Mouse (Mus musculus) myocyte (in vitro differentiated cells): ENCODE measurements around the gene Drosha.

Experiments
- E2F4 ChIP-seq: IDR thresholded peaks from one replicate; pipeline ENCODE4 v1.6.1; 2011; ENCODE audit warnings: mild to moderate bottlenecking, control low read depth, moderate library complexity; ENCODE audit not compliant: insufficient read depth
- MAX ChIP-seq: IDR thresholded peaks from one replicate; pipeline ENCODE4 v1.6.1; 2011; ENCODE audit warnings: low read depth, mild to moderate bottlenecking, control low read depth
- MYOD1 ChIP-seq, 3 experiments: IDR thresholded peaks; one replicate each; pipeline ENCODE4 v1.6.1; 2011; ENCODE audit warnings: control low read depth in 2 of 3, low read depth in 2 of 3, mild to moderate bottlenecking in 2 of 3, moderate library complexity in 1 of 3; ENCODE audit not compliant: insufficient read length in 2 of 3, control insufficient read depth in 1 of 3
- POLR2A ChIP-seq: IDR thresholded peaks from one replicate; pipeline ENCODE4 v1.6.1; 2011; ENCODE audit warnings: low read depth, mild to moderate bottlenecking, control low read depth, moderate library complexity; ENCODE audit not compliant: insufficient read length
- POLR2AphosphoS2 ChIP-seq: IDR thresholded peaks from one replicate; pipeline ENCODE4 v1.6.1; 2011; ENCODE audit warnings: low read depth, control low read depth; ENCODE audit not compliant: insufficient read length
- REST ChIP-seq: IDR thresholded peaks from one replicate; pipeline ENCODE4 v1.6.1; 2011; ENCODE audit warnings: mild to moderate bottlenecking, control low read depth, moderate library complexity; ENCODE audit not compliant: insufficient read depth, insufficient read length
- TCF12 ChIP-seq: IDR thresholded peaks from one replicate; pipeline ENCODE4 v1.6.1; 2011; ENCODE audit warnings: mild to moderate bottlenecking, control low read depth; ENCODE audit not compliant: poor library complexity, insufficient read depth, severe bottlenecking
- USF1 ChIP-seq: IDR thresholded peaks from one replicate; pipeline ENCODE4 v1.6.1; 2011; ENCODE audit warnings: low read depth, mild to moderate bottlenecking, control low read depth, moderate library complexity

DNA sequence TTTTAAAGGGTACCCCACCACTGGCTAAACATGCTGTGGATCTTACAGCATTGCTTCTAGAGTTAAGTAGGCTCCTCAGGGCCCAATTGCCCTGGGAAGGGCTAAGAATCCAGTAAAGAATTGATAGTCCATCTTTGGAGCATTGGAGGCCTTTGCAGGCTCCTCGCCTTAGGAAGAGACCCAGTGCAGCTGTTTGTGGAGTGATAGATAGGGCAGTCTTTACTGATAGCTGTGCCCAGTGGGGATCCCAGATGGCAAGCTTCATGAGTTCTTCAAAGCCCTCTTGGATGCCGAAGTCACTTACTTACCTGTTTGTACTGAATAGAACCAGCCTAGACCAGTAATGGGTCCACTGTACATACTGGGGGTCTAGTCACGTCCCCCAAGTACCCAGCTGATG, 34.0 kb downstream of the Drosha start:
- TF ChIP-seq E2F4: no peak
- TF ChIP-seq POLR2A: no peak
- TF ChIP-seq REST: no peak
- no peak for TF ChIP-seq USF1
- no peak for TF ChIP-seq TCF12
- no peak for TF ChIP-seq MAX
- no peak for TF ChIP-seq MYOD1 (IDR thresholded peaks at IDR 0.05; ENCODE audit: control insufficient read depth in 1 of 3, insufficient read length in 2 of 3, low read depth in 2 of 3)
- no peak for TF ChIP-seq POLR2AphosphoS2
